Mouse (Mus musculus) midbrain, embryonic 14.5 days (tissue): ENCODE data around the gene Gm17334. TPM values are rescaled to one million over a fixed set of nuclear protein-coding genes. Genes with fewer than 3 reads are reported as not detected.

ENCODE experiments used
- ATAC-seq: fragments of 200-750 bp; cut with Nextera tagmentation; 2 replicates; pipeline ENCODE4 v1.8.0; 2017; ENCODE audit warnings: moderate number of reproducible peaks, moderate library complexity; ENCODE audit not compliant: low FRiP score, low TSS enrichment
- DNase-seq: peaks from one replicate; pipeline ENCODE4 v3.0.0-alpha.2; 2015
- H3K27ac ChIP-seq: fragments of 300-500 bp; sonication (generic); replicated peaks from 2 replicates; pipeline ENCODE4 v1.5.1; 2014; ENCODE audit warnings: mild to moderate bottlenecking, low read depth, low read length, moderate library complexity
- H3K27me3 ChIP-seq: fragments of 300-500 bp; sonication (generic); 2 replicates; pipeline ENCODE4 v1.6.1; 2014; ENCODE audit warnings: low read length, control low read depth, mixed read lengths; ENCODE audit not compliant: control insufficient read depth, insufficient read depth
- H3K36me3 ChIP-seq: fragments of 300-500 bp; sonication (generic); 2 replicates; pipeline ENCODE4 v1.6.1; 2014; ENCODE audit warnings: low read length, control low read depth; ENCODE audit not compliant: control insufficient read depth, insufficient read depth
- H3K4me1 ChIP-seq: fragments of 300-500 bp; sonication (generic); 2 replicates; pipeline ENCODE4 v1.6.1; 2014; ENCODE audit warnings: mild to moderate bottlenecking, antibody characterized with exemption, low read length, control low read depth; ENCODE audit not compliant: control insufficient read depth, insufficient read depth
- H3K4me2 ChIP-seq: fragments of 300-500 bp; sonication (generic); 2 replicates; pipeline ENCODE4 v1.6.1; 2014; ENCODE audit warnings: mild to moderate bottlenecking, low read length, moderate library complexity
- H3K4me3 ChIP-seq: fragments of 300-500 bp; sonication (generic); replicated peaks from 2 replicates; pipeline ENCODE4 v1.5.1; 2014; ENCODE audit warnings: low read depth, low read length
- H3K9ac ChIP-seq: fragments of 300-500 bp; sonication (generic); replicated peaks from 2 replicates; pipeline ENCODE4 v1.6.1; 2014; ENCODE audit warnings: mild to moderate bottlenecking, low read length, moderate library complexity
- H3K9me3 ChIP-seq: fragments of 300-500 bp; sonication (generic); 2 replicates; pipeline ENCODE4 v1.6.1; 2016; ENCODE audit warnings: low read length, control low read depth, mixed read lengths; ENCODE audit not compliant: control insufficient read depth
- WGBS: fragments of 180-500 bp; shearing (Covaris S2); extraction: QIAGEN DNeasy Blood & Tissue Kit; methylation state at CpG from one replicate; pipeline ENCODE4 v1.1.7; 2014; 5-methylcytosine and 5-hydroxymethylcytosine counted together
- polyA plus RNA-seq: library from polyadenylated mRNA; unstranded; fragments of >200 nt; fragmentation: Nextera tagmentation; extraction: Ambion mirVana; gene quantifications from 2 replicates; pipeline ENCODE4 v1.2.1, GENCODE M21; 2014

Gene Gm17334
- polyA plus RNA-seq, 1 experiment from 2014 or later: 0.24 TPM

DNA sequence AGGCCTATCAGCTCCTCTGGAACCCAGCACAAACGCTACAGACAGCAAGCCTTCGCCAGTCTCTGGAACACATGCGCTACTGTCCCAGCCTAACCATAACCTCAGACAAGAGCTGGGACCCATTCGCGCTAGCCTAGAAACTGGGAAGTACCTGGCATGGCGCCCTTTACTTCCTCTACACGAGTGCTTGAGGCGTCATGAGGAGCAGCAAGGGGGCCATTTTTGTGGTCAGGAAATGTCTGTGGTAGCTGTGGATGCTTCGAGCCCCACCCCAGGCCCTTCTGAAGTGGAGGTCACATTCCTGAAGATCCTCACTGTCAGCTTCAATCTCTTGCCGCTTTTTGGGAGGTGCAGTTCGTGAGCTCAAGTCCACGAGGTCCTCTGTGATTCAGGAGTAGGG, 30.1 kb upstream of the Gm17334 start:
- Histone ChIP-seq H3K27ac (no peak overlapping the region), H3K36me3 (no peaks in the 10 kb centered on the region), H3K4me1 (no peaks in the 10 kb centered on the region), H3K9me3 (no peaks in the 10 kb centered on the region), H3K9ac (no peak overlapping the region), H3K4me3 (no peak overlapping the region), H3K4me2 (no peak overlapping the region), H3K27me3 (no peaks in the 10 kb centered on the region)
- WGBS: 89% methylated on average over 12 of the region's 12 CpGs
- ATAC-seq (no peak), DNase-seq (no peak)

DNA sequence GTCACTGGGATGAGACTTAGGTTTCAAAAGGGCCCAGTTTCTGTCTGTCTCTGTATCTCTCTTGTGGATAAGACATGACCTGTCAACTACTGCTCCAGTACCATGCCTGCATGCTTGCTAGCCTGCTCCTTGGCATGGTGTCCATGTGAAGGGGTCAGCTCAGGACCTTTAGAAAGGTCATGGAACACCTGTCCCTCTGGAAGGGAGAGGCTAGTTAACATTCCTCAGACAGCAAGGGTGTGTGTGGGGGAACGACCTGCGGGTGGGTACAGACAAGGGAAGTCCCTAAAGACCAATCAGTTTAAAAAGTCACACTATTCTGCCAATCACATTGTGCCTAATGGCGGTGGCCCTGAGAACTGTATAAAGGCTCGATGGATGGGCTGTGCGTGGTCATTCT, 28.0 kb upstream of the Gm17334 start:
- Histone ChIP-seq H3K36me3 (no peaks in the 10 kb centered on the region), H3K4me2 (no peak overlapping the region), H3K9ac (no peak overlapping the region), H3K4me1 (0 out of 2 replicates have a peak, but pooled peaks cover 4% of the 10 kb centered on the region), H3K27me3 (no peaks in the 10 kb centered on the region), H3K9me3 (no peaks in the 10 kb centered on the region), H3K27ac (no peak overlapping the region), H3K4me3 (no peak overlapping the region)
- ATAC-seq: no peak
- 89% methylated on average over 5 of the region's 5 CpGs for whole genome bisulfite sequencing
- no peak for DNase-seq

DNA sequence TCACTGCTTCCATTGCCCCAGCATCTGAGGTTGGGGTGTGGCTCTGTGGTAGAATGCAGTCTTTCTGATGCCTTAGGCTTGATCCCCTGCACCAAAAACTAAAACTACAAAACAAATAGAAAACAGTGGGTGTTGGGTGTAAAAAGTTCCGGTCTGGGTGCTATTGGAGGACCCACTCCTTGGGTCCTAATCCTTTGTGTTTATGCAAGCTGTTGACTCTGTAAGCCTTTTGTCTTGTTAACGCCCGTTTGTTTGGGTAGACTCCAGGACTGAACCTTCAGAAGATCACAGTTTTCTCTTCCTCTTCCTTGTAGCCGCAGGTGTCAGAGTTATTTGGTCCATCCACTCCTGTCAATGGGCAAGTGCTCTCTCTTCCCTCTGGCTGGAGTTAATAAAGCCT, 27.0 kb upstream of the Gm17334 start:
- Histone ChIP-seq H3K4me3 (no peak overlapping the region), H3K4me1 (0 out of 2 replicates have a peak, but pooled peaks cover 4% of the 10 kb centered on the region), H3K27me3 (no peaks in the 10 kb centered on the region), H3K27ac (no peak overlapping the region), H3K9me3 (no peaks in the 10 kb centered on the region), H3K4me2 (no peak overlapping the region), H3K9ac (no peak overlapping the region), H3K36me3 (no peaks in the 10 kb centered on the region)
- ATAC-seq (no peak), DNase-seq (no peak)
- WGBS: 55% methylated on average over 4 of the region's 4 CpGs

DNA sequence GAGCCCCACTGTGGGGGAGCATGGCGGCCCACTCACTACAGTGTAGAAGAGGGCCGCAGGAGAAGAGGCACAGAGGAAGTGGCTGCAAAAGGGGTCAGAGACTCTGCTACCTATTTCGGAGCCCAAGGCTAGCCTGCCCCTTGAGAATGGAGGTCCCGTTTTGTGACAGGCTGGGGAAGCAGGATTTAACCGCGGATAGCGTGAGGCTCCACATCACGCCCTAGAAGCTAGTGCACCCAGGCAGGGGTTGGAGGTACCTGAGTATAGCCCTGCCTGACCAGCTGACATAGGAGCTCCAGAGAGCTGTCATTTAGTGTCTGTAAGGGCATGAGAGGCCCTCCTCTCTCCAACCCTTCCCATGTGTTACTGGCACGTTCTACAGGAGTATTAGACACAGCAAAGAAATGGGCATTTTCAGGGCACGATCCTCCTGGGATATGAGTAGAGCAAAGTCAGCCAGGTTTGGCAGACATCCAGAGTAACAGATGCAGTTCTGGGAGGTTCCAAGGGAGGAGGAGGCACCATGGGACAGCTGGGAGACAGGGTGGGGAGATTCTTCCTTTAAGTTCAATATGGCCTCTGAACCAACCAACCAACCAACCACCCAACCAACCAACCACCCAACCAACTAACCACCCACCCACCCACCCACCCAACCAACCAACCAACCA, 25.2 kb upstream of the Gm17334 start:
- Histone ChIP-seq H3K36me3 (no peaks in the 10 kb centered on the region), H3K9ac (no peak overlapping the region), H3K27me3 (no peaks in the 10 kb centered on the region), H3K4me1 (0 out of 2 replicates have a peak, but pooled peaks cover 4% of the 10 kb centered on the region), H3K4me2 (no peak overlapping the region), H3K27ac (0 out of 2 replicates have a peak overlapping the region, but pooled peaks have one; percentile 20), H3K4me3 (no peak overlapping the region), H3K9me3 (no peaks in the 10 kb centered on the region)
- no peak for DNase-seq
- WGBS: 92% methylated on average over 10 of the region's 10 CpGs
- no peak for ATAC-seq

GRCm38 (mm10) chr11:53797386-53797920, 24.5 kb upstream of the Gm17334 start:
- H3K9ac ChIP-seq: no peak overlapping the region
- no peak overlapping the region for H3K4me2 ChIP-seq
- H3K9me3 ChIP-seq: no peaks in the 10 kb centered on the region
- H3K27me3 ChIP-seq: no peaks in the 10 kb centered on the region
- no peak overlapping the region for H3K4me3 ChIP-seq
- 0 out of 2 replicates have a peak overlapping the region, but pooled peaks have one; percentile 20 for H3K27ac ChIP-seq
- H3K4me1 ChIP-seq: 0 out of 2 replicates have a peak, but pooled peaks cover 4% of the 10 kb centered on the region
- 38% methylated on average over 6 of the region's 6 CpGs for WGBS
- H3K36me3 ChIP-seq: no peaks in the 10 kb centered on the region
- ATAC-seq (no peak), DNase-seq (peak; percentile 12)

DNA sequence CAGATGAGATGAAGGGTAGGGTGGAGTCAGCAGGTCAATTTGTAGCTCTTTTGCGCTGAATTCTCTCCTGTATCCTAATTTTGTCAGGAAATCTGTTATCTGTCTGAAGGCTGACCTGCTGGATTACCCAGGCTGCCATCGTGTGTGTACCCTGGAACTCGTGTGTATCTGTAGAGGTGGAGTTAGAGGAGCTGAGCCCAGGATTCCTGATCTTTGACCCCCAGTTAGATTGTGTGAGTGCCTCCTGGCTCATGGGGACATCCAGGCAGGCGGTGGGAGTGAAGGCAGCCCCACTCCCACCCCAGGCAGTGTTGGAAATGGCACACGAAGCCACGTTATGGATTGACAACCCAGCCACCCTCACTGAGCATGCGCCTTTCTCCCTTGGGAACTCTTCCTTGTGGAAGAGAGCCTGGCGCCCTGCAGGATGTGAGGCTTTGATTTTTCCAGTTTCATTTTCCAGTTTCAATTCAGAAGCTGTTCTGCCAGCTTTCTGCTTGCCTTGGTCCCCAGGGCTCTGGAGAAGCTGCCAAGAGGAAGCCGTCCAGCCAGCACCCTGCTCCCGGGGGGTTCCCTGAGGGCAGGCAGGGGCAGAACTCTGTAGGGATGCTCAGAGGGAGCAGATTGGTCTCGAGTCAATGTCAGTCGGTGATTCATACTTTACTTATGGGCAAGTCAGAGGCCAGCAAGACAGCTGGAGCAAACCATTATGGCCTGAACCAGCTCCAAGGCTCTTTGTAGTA, 23.6 kb upstream of the Gm17334 start:
- no peak overlapping the region for H3K4me3 ChIP-seq
- H3K9me3 ChIP-seq: no peaks in the 10 kb centered on the region
- H3K36me3 ChIP-seq: no peaks in the 10 kb centered on the region
- WGBS: 73% methylated on average over 12 of the region's 12 CpGs
- H3K27me3 ChIP-seq: no peaks in the 10 kb centered on the region
- DNase-seq: peak; percentile 31
- no peak overlapping the region for H3K9ac ChIP-seq
- H3K4me1 ChIP-seq: 0 out of 2 replicates have a peak, but pooled peaks cover 4% of the 10 kb centered on the region
- 0 out of 2 replicates have a peak overlapping the region, but pooled peaks have one; percentile 1 for H3K27ac ChIP-seq
- ATAC-seq: no peak
- no peak overlapping the region for H3K4me2 ChIP-seq

DNA sequence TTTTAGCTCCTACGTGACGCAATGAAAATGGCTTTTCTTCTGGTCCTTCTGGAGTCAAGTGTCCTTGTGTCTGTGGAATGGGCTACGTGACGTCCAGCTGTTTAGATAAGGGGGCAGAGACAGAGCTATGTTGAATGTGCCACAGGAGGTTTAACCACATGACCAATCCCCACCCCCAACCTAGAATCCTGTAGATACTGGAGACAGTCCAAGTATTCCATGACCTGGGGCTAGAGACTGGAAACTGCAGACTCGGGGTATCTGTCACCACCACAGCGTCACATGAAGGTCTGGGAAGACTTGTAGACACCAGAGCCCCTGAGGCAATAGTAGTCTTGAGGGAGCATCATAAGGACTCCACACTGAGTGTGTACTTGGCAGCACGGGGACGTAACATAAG, 22.8 kb upstream of the Gm17334 start:
- Histone ChIP-seq H3K4me2 (no peak overlapping the region), H3K27me3 (no peaks in the 10 kb centered on the region), H3K27ac (0 out of 2 replicates have a peak overlapping the region, but pooled peaks have one; percentile 1), H3K4me3 (no peak overlapping the region), H3K9me3 (no peaks in the 10 kb centered on the region), H3K36me3 (no peaks in the 10 kb centered on the region), H3K4me1 (0 out of 2 replicates have a peak, but pooled peaks cover 4% of the 10 kb centered on the region), H3K9ac (no peak overlapping the region)
- no peak for ATAC-seq
- DNase-seq: no peak
- WGBS: 78% methylated on average over 8 of the region's 8 CpGs

GRCm38 (mm10) chr11:53794671-53795557, 21.9 kb upstream of the Gm17334 start:
- no peaks in the 10 kb centered on the region for H3K36me3 ChIP-seq
- ATAC-seq (no peak), DNase-seq (no peak)
- H3K9ac ChIP-seq: no peak overlapping the region
- H3K27me3 ChIP-seq: no peaks in the 10 kb centered on the region
- WGBS: 76% methylated on average over 25 of the region's 25 CpGs
- H3K4me3 ChIP-seq: no peak overlapping the region
- H3K4me1 ChIP-seq: 0 out of 2 replicates have a peak, but pooled peaks cover 4% of the 10 kb centered on the region
- H3K9me3 ChIP-seq: no peaks in the 10 kb centered on the region
- no peak overlapping the region for H3K27ac ChIP-seq
- H3K4me2 ChIP-seq: no peak overlapping the region
